Mouse (Mus musculus) CH12.LX (cell line): ENCODE data around the gene Ankrd61.

Source experiments
- CTCF ChIP-seq, 2 experiments: IDR thresholded peaks in 1 of 2; conservative IDR thresholded peaks in 1 of 2; 2 replicates each; pipeline ENCODE4 v1.5.1; 2011 to 2012; ENCODE audit warnings: low read depth in 2 of 2, low read length in 2 of 2, improper control_type of control experiment in 1 of 2, inconsistent platforms in 1 of 2, mild to moderate bottlenecking in 1 of 2, moderate library complexity in 1 of 2
- IRF4 ChIP-seq: IDR thresholded peaks from 2 replicates; pipeline ENCODE4 v1.6.1; 2014; ENCODE audit warnings: low read depth, mild to moderate bottlenecking, inconsistent platforms, low read length, improper control_type of control experiment
- JUND ChIP-seq: conservative IDR thresholded peaks from 2 replicates; pipeline ENCODE4 v1.6.1; 2011; ENCODE audit warnings: low read depth, low read length, improper control_type of control experiment
- POLR2A ChIP-seq: IDR thresholded peaks from 2 replicates; pipeline ENCODE4 v1.6.1; 2011; ENCODE audit warnings: low read depth, mild to moderate bottlenecking, improper control_type of control experiment, low read length
- SMC3 ChIP-seq: IDR thresholded peaks from 2 replicates; pipeline ENCODE4 v1.6.1; 2011; ENCODE audit warnings: low read depth, low read length, improper control_type of control experiment
- ZNF384 ChIP-seq: IDR thresholded peaks from 2 replicates; pipeline ENCODE4 v1.6.1; 2012; ENCODE audit warnings: low read depth, low read length, improper control_type of control experiment, inconsistent platforms

DNA sequence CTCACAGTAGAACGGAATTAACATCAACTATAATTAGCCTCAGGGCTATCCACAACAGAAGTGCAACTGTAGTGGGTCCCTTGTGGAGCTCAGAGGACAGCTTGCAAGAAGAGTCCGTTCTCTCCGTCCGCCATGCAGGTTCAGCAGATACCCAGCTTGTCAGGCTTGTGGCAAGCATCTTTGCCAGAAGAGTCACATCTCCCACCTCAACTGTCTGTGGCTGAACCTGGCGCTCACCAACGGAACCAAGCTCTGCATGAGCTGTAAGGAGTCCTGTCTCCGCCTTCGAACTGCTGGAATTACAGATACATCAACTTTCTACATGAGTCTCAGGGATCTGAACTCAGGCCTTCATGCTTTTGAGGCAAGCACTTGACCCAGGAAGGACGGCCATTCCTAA, 38.7 kb upstream of the Ankrd61 start:
- TF ChIP-seq CTCF (conservative IDR thresholded peaks at IDR 0.05 in 1 of 2, IDR thresholded peaks at IDR 0.05 in 1 of 2; ENCODE audit: low read depth in 2 of 2, low read length in 2 of 2) (no peak), SMC3 (no peak), IRF4 (no peak), POLR2A (no peak), ZNF384 (no peak), JUND (no peak)
